Mouse (Mus musculus) kidney, postnatal 36 days (tissue): ENCODE measurements around the gene Eme2.
A peak's percentile ranks its signal among the peaks of the same experiment; 100 is the strongest.

ENCODE experiments used
- DNase-seq, 2 experiments: peaks; one replicate each; pipeline ENCODE4 v3.0.0; 2021 to 2022; ENCODE audit warnings: mixed read lengths in 2 of 2

Eme2 gene

GRCm38 (mm10) chr17:24896241-24896992 is 1.5 kb upstream of the Eme2 start, which contains the start of gene Nme3:
Gene Nme3, plus strand, starts transcription at chr17:24896500.
- peak; percentile 85 to 93 for DNase-seq

DNA sequence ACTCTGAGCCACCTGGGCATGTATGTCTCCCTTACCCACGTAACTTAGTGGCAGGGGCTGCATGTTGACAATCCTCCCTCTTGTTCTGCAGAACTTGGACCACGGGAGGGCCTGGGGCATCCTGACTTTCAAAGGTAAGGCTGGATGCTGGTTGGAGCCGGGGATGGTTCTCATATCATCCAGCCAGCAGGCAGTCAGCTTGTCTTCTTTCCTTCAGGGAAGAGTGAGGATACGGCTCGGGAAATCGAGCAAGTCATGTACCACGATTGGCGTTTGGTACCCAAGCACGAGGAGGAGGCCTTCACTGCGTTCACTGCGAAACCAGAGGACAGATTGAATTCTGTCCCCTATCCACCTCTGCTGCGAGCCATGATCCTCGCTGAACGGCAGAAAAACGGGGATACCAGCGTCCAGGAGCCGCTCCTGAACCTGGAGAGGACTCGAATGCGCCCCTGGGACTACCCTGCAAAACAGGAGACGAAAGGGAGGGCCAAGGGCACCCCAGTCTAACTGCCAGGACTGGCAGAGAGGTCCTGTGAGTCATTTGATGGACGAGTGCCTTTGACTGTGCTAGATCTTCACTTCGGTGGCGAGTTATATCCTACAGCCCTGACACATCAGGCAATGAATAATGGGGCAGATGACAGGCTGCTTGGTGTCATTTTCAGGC is 819 bp upstream of the Eme2 start:
- DNase-seq: no peak

GRCm38 (mm10) chr17:24894061-24894994 is 559 bp downstream of the Eme2 start:
- DNase-seq: no peak

DNA sequence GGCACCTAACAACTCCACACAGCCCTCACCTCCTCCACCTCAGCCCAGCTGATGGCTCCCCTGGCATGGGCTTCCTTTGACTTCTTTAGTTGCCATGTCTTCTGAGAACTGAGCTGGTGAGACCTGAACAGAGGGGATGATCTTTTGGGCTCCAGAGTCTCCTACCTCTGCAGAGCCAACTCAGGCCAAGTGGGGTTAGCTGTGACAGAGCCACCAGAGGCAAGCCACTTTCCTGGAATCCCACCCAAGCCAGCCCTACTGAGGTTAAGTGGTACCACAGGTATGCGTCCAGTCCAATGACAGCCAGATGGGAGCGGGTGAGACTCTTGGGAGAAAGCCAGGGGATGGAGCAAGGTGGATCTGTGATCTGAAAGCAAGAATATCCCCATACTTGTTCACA is 1.6 kb downstream of the Eme2 start:
- DNase-seq: no peak

DNA sequence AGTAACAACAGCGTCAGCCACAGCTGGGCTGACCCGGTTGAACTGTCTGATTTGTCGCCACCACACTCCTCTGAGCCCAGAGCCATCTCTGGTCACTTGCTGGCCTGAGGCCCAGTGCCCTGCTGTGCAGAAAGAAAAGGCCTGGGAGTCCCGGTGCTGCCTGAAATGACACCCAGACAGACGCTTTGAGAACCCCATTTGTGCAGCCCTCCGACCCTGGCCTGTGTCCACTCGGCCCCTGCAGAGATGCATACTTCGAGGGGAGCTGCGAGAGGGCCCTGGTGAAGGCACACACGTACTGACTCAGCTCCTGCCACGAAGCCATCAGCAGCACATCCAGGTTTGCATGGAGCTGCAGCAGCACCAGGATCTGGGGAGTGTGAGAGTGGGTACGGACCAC is 2.1 kb downstream of the Eme2 start:
- DNase-seq: no peak

GRCm38 (mm10) chr17:24891321-24891720 is 3.6 kb downstream of the Eme2 start:
- no peak for DNase-seq

GRCm38 (mm10) chr17:24890151-24891092 is 4.5 kb downstream of the Eme2 start:
- DNase-seq: no peak

DNA sequence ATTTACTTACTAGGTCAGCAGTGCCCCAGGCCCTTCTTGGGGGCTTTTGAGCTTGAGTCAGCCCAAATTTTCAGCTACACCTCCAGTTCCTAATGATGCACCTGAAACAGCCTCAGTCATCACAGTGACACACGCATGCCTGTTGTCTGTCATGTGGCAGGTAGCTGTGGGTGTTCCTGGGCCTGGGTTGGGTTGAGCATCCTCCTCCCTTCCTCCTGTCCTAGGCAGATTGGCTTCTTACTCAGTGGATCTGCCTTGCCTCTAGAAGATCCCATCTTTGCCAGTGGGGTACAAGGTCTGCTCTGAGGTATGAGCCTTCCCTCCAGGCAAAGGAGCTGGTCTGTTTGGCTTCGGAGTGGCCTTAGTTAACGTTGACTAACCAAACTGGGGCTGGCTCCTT is 6.0 kb downstream of the Eme2 start:
- no peak for DNase-seq

- peak in 1 of 2 experiments; percentile 12 for DNase-seq
Observed at GRCm38 (mm10) chr17:24887291-24888080, 7.4 kb downstream of the Eme2 start.

DNA sequence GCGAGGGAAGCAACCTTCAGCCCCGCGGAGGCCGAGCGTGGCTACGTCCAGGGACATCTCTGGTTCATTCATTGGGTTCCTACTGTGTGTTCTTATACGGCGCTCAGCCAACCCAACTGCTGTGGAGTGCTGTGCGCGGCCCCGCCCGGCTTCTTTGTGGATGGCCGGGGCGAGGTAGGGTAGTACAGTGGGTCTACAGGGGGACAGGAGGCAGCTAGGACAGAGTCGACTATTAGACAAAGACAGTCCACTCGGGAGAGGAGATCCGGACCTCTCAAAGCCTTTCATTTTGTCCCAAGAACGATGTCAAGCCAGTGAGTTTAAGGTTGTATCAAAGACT is 8.0 kb downstream of the Eme2 start:
- no peak for DNase-seq

GRCm38 (mm10) chr17:24886134-24886931 is 8.6 kb downstream of the Eme2 start, which contains the start of the genes Nubp2 and Spsb3:
Gene Nubp2, minus strand, starts transcription at chr17:24886349.
Gene Spsb3, plus strand, starts transcription at chr17:24886643.
- DNase-seq: peak; percentile 99 to 100

- DNase-seq: no peak
Observed at GRCm38 (mm10) chr17:24885356-24886133, 9.3 kb downstream of the Eme2 start.

DNA sequence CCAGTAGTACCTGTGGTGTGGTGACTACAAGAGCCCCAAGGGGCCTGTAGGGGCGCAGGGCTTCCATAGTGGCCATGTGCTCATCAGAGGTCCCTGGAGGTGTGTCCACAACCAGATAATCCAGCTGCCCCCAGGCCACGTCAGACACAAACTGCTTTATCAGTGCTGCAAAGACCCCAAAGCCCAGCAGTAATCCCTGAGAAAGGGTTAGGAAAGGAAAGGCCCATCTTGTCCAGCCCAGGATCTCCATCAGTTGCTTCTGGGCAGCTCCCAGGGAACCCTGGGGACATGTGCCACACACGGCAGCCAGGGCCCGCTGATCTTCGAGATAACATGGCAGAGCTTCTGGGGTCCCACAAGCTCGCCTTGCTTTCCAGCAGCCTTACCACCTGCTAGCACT is 10.5 kb downstream of the Eme2 start:
- DNase-seq: no peak

DNA sequence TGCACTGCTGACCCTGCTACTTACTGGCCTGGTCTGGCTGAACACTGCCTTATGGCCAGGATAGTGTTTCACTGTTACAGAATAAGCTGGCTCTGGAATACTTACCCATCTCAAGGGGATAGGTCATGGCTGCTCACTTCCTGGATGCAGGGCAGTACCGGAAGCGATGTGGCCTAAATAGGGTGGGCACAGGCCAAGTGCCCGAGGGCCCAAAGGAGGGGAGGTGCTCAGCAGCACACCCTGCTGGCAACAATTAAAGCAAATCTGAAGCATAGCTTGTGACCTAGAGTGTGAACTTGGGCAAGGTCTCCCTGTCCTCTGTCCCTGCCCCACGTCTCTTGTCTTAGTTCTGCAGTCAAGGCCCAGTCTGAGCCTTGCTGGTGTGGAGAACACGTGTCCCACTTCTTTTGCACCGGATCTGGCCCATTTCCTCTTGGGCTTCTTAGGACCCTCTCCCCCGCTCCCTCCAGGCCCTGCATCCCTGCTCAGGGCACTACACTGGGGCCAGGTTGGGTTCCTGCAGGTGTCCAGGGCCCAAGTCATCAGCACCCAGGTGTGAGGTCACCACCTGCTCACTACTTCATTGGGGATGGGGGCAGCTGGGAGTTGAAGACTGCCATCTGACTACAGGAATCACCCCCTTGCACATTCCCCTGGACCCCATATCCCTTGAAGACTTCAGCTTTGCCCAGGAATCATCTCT is 13.0 kb downstream of the Eme2 start:
- DNase-seq: peak; percentile 52 to 79

DNA sequence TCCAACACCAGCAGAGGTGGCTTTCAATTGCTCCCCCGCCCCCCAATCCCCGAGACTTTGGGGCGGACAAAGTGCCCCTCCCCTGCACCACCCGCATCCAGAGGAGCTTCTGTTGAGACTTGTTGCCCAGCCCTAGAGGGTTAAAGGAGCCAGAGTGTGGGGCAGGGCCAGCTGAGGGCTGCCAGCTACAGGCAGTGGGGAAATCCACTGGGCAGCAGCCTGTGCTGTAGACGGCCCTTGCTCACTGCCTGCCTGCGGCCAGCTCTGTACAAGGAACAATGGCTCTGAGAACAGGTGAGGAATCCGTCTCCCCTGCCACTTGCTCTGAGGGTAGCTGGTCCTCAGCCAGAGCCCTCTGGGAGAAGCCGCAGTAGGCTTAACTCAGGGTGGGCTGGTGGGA is 16.4 kb downstream of the Eme2 start:
- peak; percentile 50 to 61 for DNase-seq

GRCm38 (mm10) chr17:24878117-24878397 is 16.8 kb downstream of the Eme2 start:
- peak; percentile 94 for DNase-seq

DNA sequence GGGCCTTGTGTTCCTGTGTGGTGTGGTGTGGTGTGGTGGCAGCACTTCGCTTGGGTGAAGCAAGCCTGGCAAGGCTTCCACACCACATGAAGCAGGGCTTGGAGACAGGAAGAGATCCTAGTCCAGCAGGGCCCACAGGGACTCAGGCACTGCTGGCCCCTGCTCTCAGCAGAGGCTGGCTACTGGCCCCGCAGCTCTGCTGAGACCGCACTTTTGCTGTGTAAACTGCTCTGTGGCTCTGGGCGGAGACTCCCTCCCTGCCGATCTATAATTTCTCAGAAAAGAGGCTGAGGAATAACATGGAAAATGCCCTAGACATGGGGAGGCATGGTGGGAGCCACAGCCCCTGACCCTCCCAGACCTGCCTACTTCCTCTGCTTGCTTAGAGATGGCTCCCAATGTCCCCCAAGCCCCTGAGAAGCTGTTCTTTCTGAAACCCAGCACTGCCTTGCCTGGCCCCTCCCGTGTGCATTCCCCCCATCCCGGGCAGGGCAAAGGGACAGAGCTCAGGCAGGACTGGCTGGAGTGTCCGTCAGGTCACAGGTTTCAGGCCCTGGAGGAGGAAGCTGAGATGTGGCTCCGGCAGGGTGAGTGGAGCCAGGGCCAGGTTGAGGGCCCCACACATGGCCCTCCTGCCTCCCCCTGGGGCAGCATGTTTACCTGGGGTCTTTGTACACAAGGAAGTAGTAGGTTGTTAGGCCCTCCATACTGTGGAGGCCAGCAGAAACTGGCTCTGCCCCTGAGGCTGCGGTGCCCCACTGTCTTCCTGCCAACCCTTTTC is 17.4 kb downstream of the Eme2 start:
- DNase-seq: peak; percentile 79 to 83

DNA sequence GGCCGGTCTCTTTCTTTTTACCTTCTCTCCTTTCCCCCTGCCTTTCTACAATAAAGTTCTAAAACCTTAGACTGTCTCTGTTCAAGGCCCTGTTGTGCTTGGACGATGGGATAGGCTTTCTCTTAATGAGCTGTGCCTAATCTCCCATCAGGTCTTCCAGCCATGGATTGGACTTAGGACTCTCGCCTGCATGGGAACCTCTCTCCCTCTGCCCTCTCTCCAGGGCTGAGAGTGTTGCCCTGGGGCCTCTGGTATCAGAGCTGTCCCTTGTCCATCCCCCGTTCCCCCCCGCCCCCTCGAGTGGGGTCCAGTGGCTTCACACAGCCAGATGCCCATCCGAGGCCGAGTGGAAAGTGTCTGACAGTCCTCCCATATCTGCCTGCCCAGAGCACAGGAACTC is 19.9 kb downstream of the Eme2 start:
- DNase-seq: peak in 1 of 2 experiments; percentile 41
